Mouse (Mus musculus): ENCODE measurements around the gene Rnf166.

Rnf166 gene

DNA sequence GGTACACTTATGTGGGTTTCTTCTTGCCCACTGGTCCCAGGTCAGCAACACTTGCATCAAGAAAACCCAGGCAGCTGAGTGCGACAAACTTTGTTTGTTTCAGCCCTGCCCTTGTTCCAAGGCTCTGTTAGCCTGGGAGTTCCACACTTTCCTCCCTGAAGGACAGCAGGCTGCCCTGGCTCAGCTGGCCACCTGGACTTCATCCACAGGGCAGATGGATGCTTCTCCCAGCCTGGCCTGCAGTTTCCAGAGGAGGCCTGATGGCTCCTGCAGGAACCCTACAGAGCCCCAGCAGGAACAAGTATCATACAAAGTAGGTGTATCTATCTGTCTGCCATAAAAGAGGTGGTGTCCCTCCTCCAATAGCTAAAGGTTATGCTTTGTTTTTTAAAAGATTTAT lies 34.5 kb downstream of the Rnf166 start:
- no peak for DNase-seq (ENCODE audit: extremely low read depth, low read depth)

DNA sequence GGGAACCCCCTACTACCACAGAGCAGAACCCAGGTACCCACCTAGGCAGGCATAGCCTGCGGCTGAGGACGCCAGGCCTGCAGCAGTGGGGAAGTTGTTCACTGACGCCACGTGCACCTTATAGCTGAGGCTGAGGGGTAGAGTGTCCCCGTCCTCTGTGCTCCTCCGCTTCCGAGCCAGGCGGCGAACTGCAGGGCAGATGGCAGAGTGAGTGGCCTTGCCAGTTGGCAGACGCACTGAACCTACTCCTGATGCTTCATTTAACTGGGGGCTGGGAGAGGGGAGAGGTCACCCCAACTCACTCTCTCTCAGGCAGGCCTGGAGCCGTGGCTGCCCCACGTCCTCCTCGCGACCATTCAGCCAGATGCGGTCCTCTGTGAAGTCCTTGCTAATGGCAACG lies 36.5 kb downstream of the Rnf166 start:
- no peak for DNase-seq (ENCODE audit: extremely low read depth, low read depth)

DNA sequence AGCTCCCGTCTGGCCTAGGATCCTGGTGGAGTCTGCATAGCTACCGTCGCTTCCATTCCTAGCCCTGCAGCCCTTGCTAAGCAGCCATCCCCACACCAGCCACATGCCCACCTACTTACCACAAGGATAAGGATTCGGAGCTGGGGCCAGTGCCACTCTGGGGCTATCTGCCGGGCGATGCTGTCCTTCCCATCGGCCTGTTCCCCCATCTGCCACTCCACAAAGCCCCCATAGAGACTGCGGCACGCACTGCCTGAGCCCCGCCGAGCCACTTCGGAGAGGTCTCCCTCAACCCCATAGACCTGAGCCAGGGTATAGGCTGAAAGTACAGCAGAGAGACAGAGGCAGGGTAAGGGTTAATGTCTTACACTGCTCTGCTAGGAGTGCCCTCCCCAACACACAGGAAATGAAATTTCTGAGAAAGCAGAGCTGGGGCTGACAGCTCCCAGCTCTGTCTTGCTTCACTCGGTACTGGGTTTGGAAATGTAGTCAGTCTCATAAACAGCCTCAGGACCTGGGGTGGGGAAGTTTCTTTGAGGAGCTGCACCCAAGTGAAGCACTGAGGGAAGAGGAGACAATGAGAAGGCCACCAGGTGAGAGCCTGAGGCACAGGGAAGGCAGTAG lies 38.0 kb downstream of the Rnf166 start:
- DNase-seq (ENCODE audit: extremely low read depth, low read depth), result no peak

DNA sequence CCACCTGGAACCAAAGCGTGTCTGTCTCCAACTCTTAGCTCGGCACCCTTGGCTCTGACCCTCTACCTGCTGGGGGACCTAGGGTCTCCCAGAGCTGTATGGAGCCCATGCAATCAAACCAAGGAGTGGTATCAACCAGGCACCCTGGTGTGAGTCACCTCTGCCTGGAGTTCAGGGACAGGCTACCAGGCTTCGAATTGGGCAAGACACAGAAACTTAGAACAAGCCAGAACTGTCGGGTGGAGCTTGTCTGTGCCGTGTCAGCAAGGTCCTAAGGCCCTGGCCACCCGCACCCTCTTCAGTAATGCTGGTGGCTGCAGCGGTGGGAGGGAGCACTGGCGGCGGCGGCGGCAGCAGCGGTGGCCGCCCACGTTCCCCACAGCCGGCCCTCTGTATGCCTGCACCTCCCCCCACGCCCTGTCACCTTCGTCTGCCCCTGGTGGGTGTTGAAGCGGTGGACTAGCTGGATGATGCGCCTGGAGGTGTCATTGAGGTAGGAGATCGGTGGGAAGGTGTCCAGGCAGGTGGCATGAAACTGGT lies 39.2 kb downstream of the Rnf166 start:
- no peak for DNase-seq (ENCODE audit: extremely low read depth, low read depth)

DNA sequence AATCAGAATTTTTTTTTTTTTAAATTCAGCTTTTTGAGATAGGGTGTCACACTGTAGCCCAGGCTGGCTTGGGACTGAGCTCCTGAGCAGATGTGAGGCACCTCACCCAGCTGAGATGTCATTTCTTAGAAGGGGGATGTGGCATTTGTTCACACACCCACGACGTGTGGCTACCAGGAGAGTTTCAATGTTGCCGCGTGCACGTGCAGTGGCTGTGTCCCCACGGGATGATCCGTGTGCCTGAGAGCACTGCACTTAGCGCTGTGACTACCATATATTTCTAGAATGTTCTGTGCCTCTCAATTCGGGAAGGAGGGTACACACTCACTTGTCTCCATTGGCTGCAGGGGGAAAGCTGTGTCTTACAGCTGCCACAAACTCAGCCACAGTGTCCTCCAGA lies 39.7 kb downstream of the Rnf166 start:
- no peak for DNase-seq (ENCODE audit: extremely low read depth, low read depth)

DNA sequence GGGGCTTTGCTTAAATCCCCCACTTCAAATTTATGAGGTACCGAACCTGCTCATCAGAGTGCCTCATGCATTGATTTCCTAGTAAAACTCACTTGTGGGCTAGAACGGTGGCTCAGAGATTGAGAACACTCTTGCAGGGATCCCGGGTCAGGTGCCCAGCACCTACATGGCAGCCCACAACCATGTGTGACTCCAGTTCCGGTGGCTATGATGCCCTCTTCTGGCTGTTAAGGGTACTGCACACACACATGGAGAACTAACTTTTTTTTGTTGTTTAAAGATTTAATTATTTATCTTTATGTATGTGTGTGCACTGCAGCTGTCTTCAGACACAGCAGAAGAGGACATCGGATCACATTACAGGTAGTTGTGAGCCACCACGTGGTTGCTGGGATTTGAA lies 40.5 kb downstream of the Rnf166 start:
- DNase-seq (ENCODE audit: extremely low read depth, low read depth), result no peak

DNA sequence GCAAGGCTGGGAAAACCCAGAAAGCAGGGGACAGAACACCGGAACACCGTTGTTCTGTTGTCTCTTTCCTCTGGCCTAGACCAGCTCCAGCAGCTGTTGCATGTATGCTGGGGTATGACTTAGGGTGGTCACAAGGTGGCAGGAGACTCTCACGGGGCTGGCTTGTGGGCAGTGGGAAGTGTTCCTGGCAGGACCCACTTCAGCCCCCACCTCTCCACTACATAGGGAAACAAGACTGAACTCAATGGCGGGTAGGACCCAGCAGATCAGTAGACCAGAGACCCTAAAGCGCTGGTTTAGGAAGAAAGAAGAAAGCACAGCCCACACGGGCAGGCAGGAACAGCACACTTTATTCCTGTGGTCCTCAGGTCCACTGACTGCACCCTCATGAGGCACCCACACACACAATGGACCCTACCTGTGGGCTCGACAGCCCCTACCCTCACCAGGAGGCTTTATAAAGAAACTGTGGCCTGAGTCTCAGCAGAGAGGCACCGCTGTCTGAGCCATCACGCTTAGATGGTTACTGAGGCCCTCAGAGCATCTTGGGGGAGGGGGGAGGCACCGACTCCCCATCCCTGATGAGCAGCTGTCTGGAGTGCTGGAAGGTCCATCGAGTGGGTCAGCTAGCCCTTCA lies 42.5 kb downstream of the Rnf166 start:
- DNase-seq (ENCODE audit: extremely low read depth, low read depth), result no peak

DNA sequence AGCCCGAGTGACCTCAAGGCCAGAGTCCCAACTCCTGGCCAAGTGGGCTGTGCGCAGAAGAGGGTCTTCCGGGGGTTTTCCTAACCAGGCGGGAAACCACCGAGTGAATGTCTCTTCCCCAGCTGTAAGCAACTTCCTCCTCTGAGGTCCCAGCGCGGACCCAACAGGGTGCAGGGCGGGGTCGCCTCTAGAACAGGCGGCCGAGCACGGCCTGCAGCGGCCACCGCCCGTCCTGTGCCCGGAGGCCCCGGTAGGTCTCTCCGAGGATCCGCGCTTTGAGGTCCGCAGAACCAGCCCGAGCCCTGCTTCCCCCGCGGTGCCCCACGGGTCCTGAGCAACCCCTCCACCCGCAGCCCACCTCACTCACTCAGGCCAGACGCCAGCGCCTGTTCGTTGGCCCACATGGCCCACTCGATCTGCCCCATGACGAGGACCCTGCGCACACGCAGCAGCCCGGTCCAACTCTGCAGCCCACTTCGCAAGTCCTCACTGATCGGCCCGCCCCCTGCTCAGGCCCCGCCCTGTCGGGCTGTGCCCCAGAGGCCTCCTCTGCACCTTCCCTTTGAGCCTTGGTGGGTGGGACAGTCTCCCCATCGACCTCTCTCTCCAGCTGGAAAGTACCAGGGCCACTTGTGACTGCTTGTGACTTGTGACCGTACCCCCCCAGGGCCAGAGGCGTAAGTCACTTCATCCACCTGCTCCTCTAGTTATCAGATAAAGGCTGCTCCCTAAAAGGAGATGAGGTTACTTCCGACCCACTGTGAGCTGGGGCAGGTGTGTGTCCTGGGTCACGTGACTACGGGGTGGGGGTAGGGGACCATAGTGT lies 43.2 kb downstream of the Rnf166 start, which contains the start of gene Cyba:
Gene Cyba, minus strand, starts transcription at position 488 of the 826 bp plus-strand sequence.
- DNase-seq (ENCODE audit: extremely low read depth, low read depth), result peak; percentile 50

DNA sequence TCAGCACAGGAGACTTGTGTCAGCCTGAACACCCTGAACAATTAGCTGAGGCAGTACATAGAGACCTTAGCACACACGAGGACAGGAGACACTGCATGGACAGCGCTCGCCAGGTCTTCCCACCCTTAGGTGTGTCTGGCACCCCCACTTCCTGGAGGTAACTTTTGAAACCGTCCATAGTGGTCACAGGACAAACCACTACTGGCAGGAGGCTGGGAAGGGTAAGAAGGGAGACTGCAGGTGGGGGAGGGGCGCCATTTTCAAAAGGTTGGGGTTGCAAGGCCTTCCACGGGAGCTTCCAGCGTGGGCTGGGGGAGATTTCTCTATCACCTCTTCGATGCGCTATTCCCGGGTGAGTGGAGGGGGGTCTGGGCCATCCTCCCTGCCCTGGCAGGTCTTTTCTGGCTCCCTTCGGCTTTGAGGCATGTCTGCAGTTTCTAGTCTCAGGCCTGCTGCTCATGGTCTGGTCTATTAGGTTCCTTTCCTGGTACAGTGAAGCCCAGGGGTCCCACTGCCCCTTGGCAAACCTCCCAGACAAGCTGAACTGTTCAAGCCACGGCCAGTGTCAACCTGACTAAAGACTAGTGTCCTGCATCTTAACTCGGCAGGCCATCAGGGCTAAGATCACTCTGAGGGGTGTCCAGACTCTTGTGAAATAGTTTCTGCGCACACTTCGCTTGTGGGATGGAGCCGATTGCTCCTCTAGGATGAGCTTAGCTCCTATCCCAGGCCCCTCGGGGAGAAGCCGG lies 44.0 kb downstream of the Rnf166 start:
- no peak for DNase-seq (ENCODE audit: extremely low read depth, low read depth)

DNA sequence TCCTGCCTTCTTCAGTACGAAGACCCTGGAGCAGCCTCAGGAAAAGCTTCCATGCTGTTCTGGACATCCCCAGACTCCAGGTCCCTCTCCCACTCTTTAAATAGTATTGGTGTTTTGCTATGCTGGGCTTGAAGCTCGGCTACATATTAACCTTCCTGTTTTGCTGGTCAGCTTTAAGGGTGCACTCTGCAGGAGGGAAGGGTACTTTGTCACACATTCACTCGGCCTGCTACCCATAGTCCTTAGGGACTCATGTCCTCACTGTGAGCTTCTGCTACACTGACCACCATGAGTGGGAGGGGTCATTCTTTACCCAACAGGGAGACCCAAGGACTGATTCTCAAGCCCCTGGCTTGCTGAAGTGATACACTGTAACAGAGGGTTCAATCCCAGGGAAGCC lies 45.2 kb downstream of the Rnf166 start:
- DNase-seq (ENCODE audit: extremely low read depth, low read depth), result no peak

DNA sequence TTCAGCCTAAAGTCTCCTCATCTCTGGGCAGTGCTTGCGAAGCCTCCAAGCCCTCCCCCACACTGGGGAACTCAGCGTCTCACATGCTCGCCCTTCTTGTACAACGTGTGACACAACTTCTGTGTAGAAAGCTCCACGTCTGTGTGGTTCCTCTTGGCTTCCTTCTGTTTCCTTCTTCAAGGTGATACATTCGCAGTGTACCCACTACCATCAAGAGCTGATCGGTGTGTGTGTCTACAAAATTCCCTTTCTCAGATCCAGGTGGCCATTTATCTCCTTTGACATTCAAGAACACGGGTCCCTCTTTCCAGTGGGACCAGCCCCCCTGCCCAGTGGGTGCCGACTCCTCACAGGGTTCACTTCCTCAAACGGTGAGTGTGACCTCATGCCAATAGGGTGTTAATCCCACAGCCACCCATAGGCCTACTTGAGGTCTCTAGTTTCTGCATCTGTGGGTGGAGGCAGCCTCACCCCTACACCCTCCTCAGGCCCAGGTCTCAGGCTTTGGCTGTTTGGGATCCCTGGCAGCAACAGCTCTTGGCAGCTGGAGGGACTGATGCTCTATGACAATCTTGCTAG lies 45.7 kb downstream of the Rnf166 start:
- DNase-seq (ENCODE audit: extremely low read depth, low read depth), result no peak

DNA sequence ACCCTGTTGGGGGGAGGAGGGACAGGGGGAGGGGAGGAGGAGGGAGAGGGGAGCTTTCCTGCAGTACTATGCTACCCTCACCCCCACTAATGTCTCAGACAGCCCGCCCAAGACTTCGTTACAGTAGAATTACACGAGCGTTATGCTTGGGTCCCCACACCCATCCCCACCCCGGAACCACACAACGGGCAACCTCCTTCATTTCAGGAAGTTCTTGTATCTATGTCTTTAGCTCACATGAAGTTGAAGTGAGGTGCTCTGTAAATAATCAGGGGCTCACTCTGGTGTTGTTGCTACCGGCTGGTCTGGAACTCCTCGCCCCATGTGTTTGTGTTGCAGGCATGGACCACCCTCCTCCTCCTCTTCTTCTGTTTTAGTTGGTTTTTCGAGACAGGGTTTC lies 47.7 kb downstream of the Rnf166 start:
- DNase-seq (ENCODE audit: extremely low read depth, low read depth), result peak; percentile 46

DNA sequence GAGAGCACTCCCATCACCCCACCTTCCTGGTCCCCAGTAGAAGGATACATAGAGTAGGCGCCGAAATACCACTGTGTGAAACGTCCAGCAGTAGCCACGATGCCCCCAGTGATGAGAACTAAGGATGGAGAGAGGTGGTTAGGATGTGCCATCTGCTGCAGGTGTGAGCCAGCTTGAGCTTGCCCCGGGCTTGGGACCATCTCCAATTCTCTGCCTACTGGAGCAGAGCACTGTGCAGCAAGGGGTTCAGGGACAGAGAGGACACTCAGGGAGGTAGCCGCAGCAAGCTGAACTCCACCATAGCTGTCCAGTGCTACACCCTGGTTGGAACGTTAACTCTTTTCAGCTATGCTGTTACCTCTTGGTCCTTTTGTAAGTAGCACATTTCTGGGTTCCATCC lies 48.3 kb downstream of the Rnf166 start:
- no peak for DNase-seq (ENCODE audit: extremely low read depth, low read depth)

DNA sequence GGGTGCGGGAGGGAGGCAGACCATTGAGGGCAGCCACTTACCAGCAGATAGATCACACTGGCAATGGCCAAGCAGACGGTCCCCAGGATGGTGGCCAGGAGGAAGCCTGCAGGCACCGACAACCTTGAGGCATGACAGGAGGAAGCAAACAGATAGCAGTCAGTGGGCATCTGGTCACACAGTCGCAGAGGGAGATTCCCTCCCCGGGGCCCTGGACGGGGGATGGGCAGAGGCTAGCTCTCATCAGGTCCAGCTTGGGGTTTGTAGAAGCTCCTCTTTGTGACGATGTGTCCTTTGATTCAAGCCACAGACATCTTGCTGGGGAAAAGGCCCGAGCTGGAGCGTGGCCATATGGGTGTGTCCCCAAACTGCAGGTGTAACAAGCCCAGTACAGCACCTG lies 49.7 kb downstream of the Rnf166 start:
- DNase-seq (ENCODE audit: extremely low read depth, low read depth), result no peak

DNA sequence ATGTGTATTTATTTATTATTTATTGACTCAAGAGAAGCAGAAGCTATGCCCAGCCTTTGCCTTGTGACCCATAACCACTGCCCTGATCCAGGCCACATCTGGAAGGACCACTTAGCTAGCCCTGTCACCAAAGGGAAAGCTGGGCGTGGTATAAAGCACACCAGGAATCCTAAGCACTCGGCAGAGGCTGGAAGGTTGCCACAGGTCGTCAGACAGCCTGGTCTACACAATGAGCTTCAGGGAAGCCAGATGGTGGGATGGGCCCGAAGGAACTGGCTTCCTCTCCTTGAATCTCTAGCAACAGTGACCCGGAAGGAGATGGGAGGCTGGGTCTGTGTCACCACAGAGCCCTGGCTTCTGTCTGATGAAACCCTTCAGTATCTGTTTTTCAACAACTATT lies 52.2 kb downstream of the Rnf166 start:
- DNase-seq (ENCODE audit: extremely low read depth, low read depth), result no peak

DNA sequence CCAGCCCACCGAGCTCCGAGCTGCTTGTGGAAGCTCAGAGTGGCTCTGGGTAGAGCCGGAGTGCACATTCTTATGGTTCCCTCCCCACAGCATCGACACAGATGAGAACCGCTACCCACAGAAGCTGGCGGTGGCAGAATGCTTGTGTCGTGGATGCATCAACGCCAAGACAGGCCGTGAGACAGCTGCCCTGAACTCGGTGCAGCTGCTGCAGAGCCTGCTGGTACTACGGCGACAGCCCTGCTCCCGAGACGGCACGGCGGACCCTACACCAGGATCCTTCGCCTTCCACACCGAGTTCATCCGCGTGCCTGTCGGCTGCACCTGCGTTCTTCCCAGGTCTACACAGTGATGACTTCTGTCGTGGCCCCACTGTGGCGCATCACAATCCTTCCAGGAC lies 52.6 kb downstream of the Rnf166 start:
- DNase-seq (ENCODE audit: extremely low read depth, low read depth), result no peak

DNA sequence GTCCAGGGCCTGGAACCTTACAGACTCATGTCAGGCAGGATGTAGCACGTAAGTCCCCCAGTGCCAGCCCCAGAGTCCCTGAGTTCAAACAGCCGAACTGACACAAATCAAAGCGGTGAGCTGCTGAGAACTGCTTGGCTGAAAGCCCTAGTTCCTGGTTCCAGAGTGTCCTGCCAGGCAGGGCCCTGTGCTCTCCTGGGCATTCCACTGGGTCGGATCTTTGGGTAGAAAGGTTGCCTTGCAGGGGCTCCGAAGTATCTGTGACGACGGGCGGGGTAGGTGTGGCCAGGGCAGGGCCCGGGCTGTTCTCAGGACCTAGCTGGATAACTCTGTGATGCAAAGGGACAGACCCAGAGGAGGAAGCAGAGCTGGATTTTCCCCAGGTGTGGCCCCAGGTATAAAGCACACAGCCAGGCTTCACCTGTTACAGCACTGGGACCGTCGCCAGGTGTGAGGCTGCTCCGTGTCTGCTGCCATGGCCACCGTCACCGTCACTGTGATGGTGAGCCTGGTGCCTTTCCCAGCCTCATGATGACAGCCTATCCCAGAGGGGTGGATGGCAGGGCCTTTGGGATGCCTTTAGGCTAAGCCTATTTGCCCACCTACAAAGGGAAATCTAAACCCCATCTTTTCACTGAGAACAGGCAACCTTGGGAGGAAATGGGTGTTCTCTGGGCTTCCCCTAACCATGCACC lies 54.3 kb downstream of the Rnf166 start, which contains the start of gene Il17c:
Gene Il17c, plus strand, starts transcription at position 645 of the 695 bp plus-strand sequence.
- no peak for DNase-seq (ENCODE audit: extremely low read depth, low read depth)

DNA sequence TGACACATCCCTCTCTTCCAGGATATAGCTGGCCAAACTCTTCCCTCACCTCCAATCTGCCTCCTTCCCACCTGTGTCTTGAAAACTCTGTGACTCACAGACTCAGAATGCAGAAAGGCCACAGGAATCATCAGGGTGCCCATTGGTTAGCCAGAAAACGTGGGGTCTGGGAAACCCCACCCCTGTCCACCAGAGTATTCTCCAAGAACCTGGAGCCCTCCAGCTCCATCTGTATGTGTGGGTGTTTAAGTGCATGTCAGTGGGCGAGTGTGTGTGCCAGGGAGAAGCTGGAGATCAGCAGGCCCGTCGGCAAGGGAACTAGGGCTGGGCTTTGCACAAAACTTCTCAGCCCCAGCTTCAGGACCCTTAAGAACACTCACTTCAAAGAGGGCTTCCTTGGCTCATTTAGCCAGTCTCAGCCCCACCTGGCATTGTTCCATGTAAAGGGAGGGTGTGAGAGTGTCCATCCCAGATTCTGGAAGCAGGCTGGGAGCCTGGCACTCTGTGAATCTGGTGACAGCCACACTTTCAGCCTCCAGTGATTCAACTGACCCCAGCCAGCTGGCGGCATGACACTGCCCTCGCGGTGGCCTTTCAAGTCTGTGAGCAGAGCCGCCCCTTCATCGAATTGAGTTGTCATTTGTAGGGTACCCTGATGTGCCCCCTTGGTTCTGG lies 55.8 kb downstream of the Rnf166 start:
- DNase-seq (ENCODE audit: extremely low read depth, low read depth), result no peak

All from MEL-GATA-1-ER (cell line).